Mouse (Mus musculus) stomach, embryonic 16.5 days (tissue): Measurements from ENCODE around the gene A930004D18Rik. TPM values are rescaled to one million over a fixed set of nuclear protein-coding genes. Genes with fewer than 3 reads are reported as not detected.

ENCODE experiments used
- ATAC-seq: fragments of 200-750 bp; cut with Nextera tagmentation; 2 replicates; pipeline ENCODE4 v1.8.0; 2017; ENCODE audit warnings: moderate number of reproducible peaks, moderate TSS enrichment; ENCODE audit not compliant: insufficient read depth, low FRiP score
- H3K27ac ChIP-seq: fragments of 300-500 bp; sonication (generic); 2 replicates; pipeline ENCODE4 v1.5.1; 2014; ENCODE audit warnings: low read length
- H3K27me3 ChIP-seq: fragments of 300-500 bp; sonication (generic); 2 replicates; pipeline ENCODE4 v1.6.1; 2014; ENCODE audit warnings: low read length, control low read depth, mixed read lengths; ENCODE audit not compliant: control insufficient read depth, insufficient read depth
- H3K36me3 ChIP-seq: fragments of 300-500 bp; sonication (generic); 2 replicates; pipeline ENCODE4 v1.6.1; 2014; ENCODE audit warnings: low read length; ENCODE audit not compliant: control insufficient read depth, insufficient read depth
- H3K4me1 ChIP-seq: fragments of 300-500 bp; sonication (generic); 2 replicates; pipeline ENCODE4 v1.6.1; 2014; ENCODE audit warnings: low read length, control low read depth, mixed read lengths; ENCODE audit not compliant: control insufficient read depth, insufficient read depth
- H3K4me2 ChIP-seq: fragments of 300-500 bp; sonication (generic); 2 replicates; pipeline ENCODE4 v1.6.1; 2014; ENCODE audit warnings: low read depth, low read length, mixed read lengths
- H3K4me3 ChIP-seq: fragments of 300-500 bp; sonication (generic); replicated peaks from 2 replicates; pipeline ENCODE4 v1.5.1; 2014; ENCODE audit warnings: mild to moderate bottlenecking, low read length
- H3K9ac ChIP-seq: fragments of 300-500 bp; sonication (generic); 2 replicates; pipeline ENCODE4 v1.6.1; 2014; ENCODE audit warnings: low read length
- H3K9me3 ChIP-seq: fragments of 300-500 bp; sonication (generic); replicated peaks from 2 replicates; pipeline ENCODE4 v1.6.1; 2016; ENCODE audit warnings: low read length, control low read depth; ENCODE audit not compliant: control insufficient read depth
- WGBS: fragments of 180-500 bp; shearing (Covaris S2); extraction: QIAGEN DNeasy Blood & Tissue Kit; methylation state at CpG from one replicate; pipeline ENCODE4 v1.1.7; 2014; 5-methylcytosine and 5-hydroxymethylcytosine counted together
- polyA plus RNA-seq: library from polyadenylated mRNA; unstranded; fragments of >200 nt; fragmentation: Nextera tagmentation; extraction: Ambion mirVana; gene quantifications from 2 replicates; pipeline ENCODE4 v1.2.1, GENCODE M21; 2015

Gene A930004D18Rik
- polyA plus RNA-seq, 1 experiment from 2014 or later = 11.1 TPM

- Histone ChIP-seq H3K27ac (peak within 1 kb of the TSS; percentile 100), H3K36me3 (no peaks in the 10 kb centered on the region), H3K4me2 (peak within 1 kb of the TSS; percentile 88), H3K27me3 (no peaks in the 10 kb centered on the region), H3K4me3 (peak within 1 kb of the TSS; percentile 57), H3K9ac (peak within 1 kb of the TSS; percentile 85), H3K4me1 (peaks cover 5% of the 10 kb centered on the region), H3K9me3 (no peaks in the 10 kb centered on the region)
- ATAC-seq = no peak
- 8% methylated on average over 20 of the region's 20 CpGs for WGBS
These were observed 17.7 kb upstream of the A930004D18Rik start, which contains the start of gene Mllt10 for GRCm38 (mm10) chr2:18055016-18055928. Gene Mllt10, plus strand, starts transcription at chr2:18055237.

- no peak overlapping the region for H3K4me3 ChIP-seq
- H3K36me3 ChIP-seq = no peaks in the 10 kb centered on the region
- peaks cover 17% of the 10 kb centered on the region for H3K4me1 ChIP-seq
- WGBS = 41% methylated on average over 2 of the region's 2 CpGs
- H3K27me3 ChIP-seq = no peaks in the 10 kb centered on the region
- H3K27ac ChIP-seq = peak overlapping the region; percentile 27
- no peaks in the 10 kb centered on the region for H3K9me3 ChIP-seq
- H3K4me2 ChIP-seq = peak overlapping the region; percentile 88; the same call in 1 of the 2 replicates
- H3K9ac ChIP-seq = no peak overlapping the region
- ATAC-seq = no peak
These were observed 16.5 kb upstream of the A930004D18Rik start for GRCm38 (mm10) chr2:18053951-18054530.

- Histone ChIP-seq H3K9me3 (no peaks in the 10 kb centered on the region), H3K27me3 (no peaks in the 10 kb centered on the region), H3K4me2 (no peak overlapping the region), H3K9ac (no peak overlapping the region), H3K27ac (no peak overlapping the region), H3K4me1 (peaks cover 17% of the 10 kb centered on the region), H3K36me3 (no peaks in the 10 kb centered on the region), H3K4me3 (no peak overlapping the region)
- no peak for ATAC-seq
- WGBS = 74% methylated on average over 1 of the region's 1 CpGs
These were observed 15.9 kb upstream of the A930004D18Rik start for GRCm38 (mm10) chr2:18053243-18053950.

GRCm38 (mm10) chr2:18052581-18052980, 15.0 kb upstream of the A930004D18Rik start:
- Histone ChIP-seq H3K4me1 (peaks cover 17% of the 10 kb centered on the region), H3K4me2 (no peak overlapping the region)
- no peak for ATAC-seq

GRCm38 (mm10) chr2:18051831-18052170, 14.3 kb upstream of the A930004D18Rik start:
- no peak overlapping the region for H3K9ac ChIP-seq
- H3K27ac ChIP-seq = no peak overlapping the region
- no peak overlapping the region for H3K4me3 ChIP-seq
- no peak for ATAC-seq
- H3K27me3 ChIP-seq = no peaks in the 10 kb centered on the region
- H3K9me3 ChIP-seq = no peaks in the 10 kb centered on the region
- no peaks in the 10 kb centered on the region for H3K36me3 ChIP-seq
- H3K4me1 ChIP-seq = peaks cover 17% of the 10 kb centered on the region
- H3K4me2 ChIP-seq = no peak overlapping the region
- 77% methylated on average over 3 of the region's 3 CpGs for WGBS

More at GRCm38 (mm10) chr2:18052581-18052980, 15.0 kb upstream of the A930004D18Rik start:
- H3K9me3 ChIP-seq = no peaks in the 10 kb centered on the region
- 71% methylated on average over 3 of the region's 3 CpGs for WGBS
- H3K4me3 ChIP-seq = no peak overlapping the region
- H3K27me3 ChIP-seq = no peaks in the 10 kb centered on the region
- no peak overlapping the region for H3K9ac ChIP-seq
- no peaks in the 10 kb centered on the region for H3K36me3 ChIP-seq
- H3K27ac ChIP-seq = no peak overlapping the region

GRCm38 (mm10) chr2:18051026-18051830, 13.7 kb upstream of the A930004D18Rik start:
- peak overlapping the region; percentile 18; the same call in 1 of the 2 replicates for H3K9ac ChIP-seq
- H3K27ac ChIP-seq = peak overlapping the region; percentile 28; the same call in 1 of the 2 replicates
- H3K9me3 ChIP-seq = no peaks in the 10 kb centered on the region
- H3K27me3 ChIP-seq = no peaks in the 10 kb centered on the region
- ATAC-seq = no peak
- H3K4me1 ChIP-seq = peaks cover 21% of the 10 kb centered on the region
- WGBS = 47% methylated on average over 11 of the region's 11 CpGs
- no peaks in the 10 kb centered on the region for H3K36me3 ChIP-seq
- H3K4me3 ChIP-seq = peak overlapping the region; percentile 15; the same call in 1 of the 2 replicates
- peak overlapping the region; percentile 93 for H3K4me2 ChIP-seq

GRCm38 (mm10) chr2:18050541-18050985, 13.0 kb upstream of the A930004D18Rik start:
- Histone ChIP-seq H3K4me3 (peak overlapping the region; percentile 15), H3K4me2 (peak overlapping the region; percentile 93), H3K4me1 (peaks cover 23% of the 10 kb centered on the region), H3K9ac (peak overlapping the region; percentile 18), H3K9me3 (no peaks in the 10 kb centered on the region), H3K27me3 (no peaks in the 10 kb centered on the region), H3K27ac (peak overlapping the region; percentile 28; the same call in 1 of the 2 replicates), H3K36me3 (no peaks in the 10 kb centered on the region)
- WGBS = 23% methylated on average over 10 of the region's 10 CpGs
- ATAC-seq = no peak

- peak overlapping the region; percentile 89 for H3K4me3 ChIP-seq
- peak overlapping the region; percentile 68 for H3K9ac ChIP-seq
These were observed 12.5 kb upstream of the A930004D18Rik start for GRCm38 (mm10) chr2:18050018-18050417.

More at GRCm38 (mm10) chr2:18050018-18050417, 12.5 kb upstream of the A930004D18Rik start:
- peaks cover 28% of the 10 kb centered on the region for H3K4me1 ChIP-seq
- 43% methylated on average over 2 of the region's 2 CpGs for WGBS
- no peaks in the 10 kb centered on the region for H3K27me3 ChIP-seq
- H3K9me3 ChIP-seq = no peaks in the 10 kb centered on the region
- no peaks in the 10 kb centered on the region for H3K36me3 ChIP-seq
- H3K27ac ChIP-seq = peak overlapping the region; percentile 98
- peak overlapping the region; percentile 93 for H3K4me2 ChIP-seq
- ATAC-seq = no peak
